Mouse (Mus musculus) MEL (cell line): ENCODE data around the gene Eif2b4. TPM values are rescaled to one million over a fixed set of nuclear protein-coding genes. Genes with fewer than 3 reads are reported as not detected.

Source experiments
- DNase-seq: peaks from one replicate; pipeline ENCODE4 v3.0.0; 2011; ENCODE audit warnings: low read depth, low spot score
- H3K27ac ChIP-seq: 2 replicates; pipeline ENCODE4 v1.5.1; 2012; ENCODE audit warnings: low read depth, mild to moderate bottlenecking, control low read depth, low read length, moderate library complexity; ENCODE audit not compliant: control insufficient read depth
- H3K27me3 ChIP-seq, 2 experiments: fragments of 150-350 bp in 1 of 2; sonication (generic) in 1 of 2; 2 replicates each; pipeline ENCODE4 v1.6.1; 2012; ENCODE audit warnings: low read length in 2 of 2, mild to moderate bottlenecking in 2 of 2, improper control_type of control experiment in 1 of 2, moderate library complexity in 1 of 2; ENCODE audit not compliant: insufficient read depth in 2 of 2, control insufficient read depth in 1 of 2
- H3K36me3 ChIP-seq, 2 experiments: 2 replicates each; pipeline ENCODE4 v1.6.1; 2012 to 2014; ENCODE audit warnings: low read length in 2 of 2, improper control_type of control experiment in 1 of 2, inconsistent platforms in 1 of 2, mild to moderate bottlenecking in 1 of 2; ENCODE audit not compliant: insufficient read depth in 2 of 2, control insufficient read depth in 1 of 2
- H3K4me1 ChIP-seq, 2 experiments: fragments of 150-350 bp in 1 of 2; sonication (generic) in 1 of 2; 2 replicates each; pipeline ENCODE4 v1.6.1; 2012; ENCODE audit warnings: low read length in 2 of 2, improper control_type of control experiment in 1 of 2, mild to moderate bottlenecking in 1 of 2; ENCODE audit not compliant: insufficient read depth in 2 of 2, control insufficient read depth in 1 of 2
- H3K4me3 ChIP-seq, 2 experiments: fragments of 150-350 bp in 1 of 2; sonication (generic) in 1 of 2; 2 replicates each; pipeline ENCODE4 v1.5.1; 2012; ENCODE audit warnings: low read depth in 2 of 2, low read length in 2 of 2, mild to moderate bottlenecking in 2 of 2, moderate library complexity in 2 of 2, control low read depth in 1 of 2, improper control_type of control experiment in 1 of 2; ENCODE audit not compliant: control insufficient read depth in 1 of 2, insufficient read depth in 1 of 2
- H3K79me2 ChIP-seq: 2 replicates; pipeline ENCODE4 v1.6.1; 2012; ENCODE audit warnings: mild to moderate bottlenecking, low read length, moderate library complexity; ENCODE audit not compliant: control insufficient read depth, poor library complexity, insufficient read depth
- H3K9ac ChIP-seq: 2 replicates; pipeline ENCODE4 v1.6.1; 2012; ENCODE audit warnings: low read depth, mild to moderate bottlenecking, control low read depth, low read length, moderate library complexity; ENCODE audit not compliant: control insufficient read depth, poor library complexity, severe bottlenecking
- H3K9me3 ChIP-seq: fragments of 150-350 bp; sonication (generic); replicated peaks from 2 replicates; pipeline ENCODE4 v1.6.1; 2012; ENCODE audit warnings: mild to moderate bottlenecking, low read length, improper control_type of control experiment, moderate library complexity; ENCODE audit not compliant: insufficient read depth
- BHLHE40 ChIP-seq: IDR thresholded peaks from 2 replicates; pipeline ENCODE4 v1.6.1; 2012; ENCODE audit warnings: low read depth, mild to moderate bottlenecking, inconsistent platforms, low read length, improper control_type of control experiment, borderline replicate concordance
- CHD1 ChIP-seq: IDR thresholded peaks from 2 replicates; pipeline ENCODE4 v1.6.1; 2012; ENCODE audit warnings: low read depth, mild to moderate bottlenecking, inconsistent platforms, low read length, improper control_type of control experiment
- CHD2 ChIP-seq: IDR thresholded peaks from 2 replicates; pipeline ENCODE4 v1.6.1; 2011; ENCODE audit warnings: low read length, improper control_type of control experiment
- HCFC1 ChIP-seq: IDR thresholded peaks from 2 replicates; pipeline ENCODE4 v1.6.1; 2012; ENCODE audit warnings: low read depth, mild to moderate bottlenecking, inconsistent platforms, low read length, improper control_type of control experiment, moderate library complexity
- MAX ChIP-seq: IDR thresholded peaks from 2 replicates; pipeline ENCODE4 v1.6.1; 2011; ENCODE audit warnings: low read length, improper control_type of control experiment
- MYC ChIP-seq: IDR thresholded peaks from 2 replicates; pipeline ENCODE4 v1.6.1; 2011; ENCODE audit warnings: low read depth, mild to moderate bottlenecking, low read length, improper control_type of control experiment, moderate library complexity
- POLR2AphosphoS5 ChIP-seq: IDR thresholded peaks from 2 replicates; pipeline ENCODE4 v1.6.1; 2012; ENCODE audit warnings: low read depth, borderline replicate concordance, mild to moderate bottlenecking, inconsistent platforms, low read length, moderate library complexity, mixed read lengths
- RCOR1 ChIP-seq: IDR thresholded peaks from 2 replicates; pipeline ENCODE4 v1.6.1; 2012; ENCODE audit warnings: low read depth, mild to moderate bottlenecking, inconsistent platforms, low read length, improper control_type of control experiment
- SMC3 ChIP-seq: IDR thresholded peaks from 2 replicates; pipeline ENCODE4 v1.6.1; 2011; ENCODE audit warnings: low read depth, low read length, improper control_type of control experiment
- TAL1 ChIP-seq: IDR thresholded peaks from 2 replicates; pipeline ENCODE4 v1.6.1; 2012; ENCODE audit warnings: mild to moderate bottlenecking, inconsistent platforms, low read length, moderate library complexity, mixed read lengths
- TCF12 ChIP-seq: IDR thresholded peaks from 2 replicates; pipeline ENCODE4 v1.6.1; 2014; ENCODE audit warnings: low read depth, mild to moderate bottlenecking, inconsistent platforms, low read length, improper control_type of control experiment, moderate library complexity
- USF1 ChIP-seq: IDR thresholded peaks from 2 replicates; pipeline ENCODE4 v1.6.1; 2014; ENCODE audit warnings: low read depth, mild to moderate bottlenecking, inconsistent platforms, low read length, improper control_type of control experiment, moderate library complexity
- ZMIZ1 ChIP-seq: IDR thresholded peaks from 2 replicates; pipeline ENCODE4 v1.6.1; 2012; ENCODE audit warnings: low read depth, mild to moderate bottlenecking, inconsistent platforms, low read length, improper control_type of control experiment, moderate library complexity
- polyA plus RNA-seq, 2 experiments: library from polyadenylated mRNA; stranded (reverse) in 1 of 2; unstranded in 1 of 2; fragments of >175 nt in 1 of 2; fragments of >200 nt in 1 of 2; gene quantifications; 2 replicates each; pipeline versions ENCODE4 v1.2.1 to v1.2.4; 2012; ENCODE audit warnings: low replicate concordance in 2 of 2, low read depth in 1 of 2; ENCODE audit not compliant: insufficient read length in 2 of 2, insufficient read depth in 1 of 2, missing spikeins in 1 of 2
- total RNA-seq: library from RNA; depleted of rRNA; stranded (reverse); fragments of 300-350 nt; gene quantifications from 2 replicates; pipeline ENCODE4 v1.2.3, GENCODE M21; 2012

Eif2b4 gene
- total and polyA plus RNA-seq, 3 experiments, result 151 to 282 TPM; not detected in 1

GRCm38 (mm10) chr5:31240637-31241521 is 47.6 kb upstream of the Eif2b4 start, which contains the start of the genes Nrbp1 and Gm9970 (continued):
- TF ChIP-seq POLR2AphosphoS5 (no peak), MAX (no peak), CHD1 (no peak), BHLHE40 (no peak)
- TF ChIP-seq, all 39 proteins: peak for 16

GRCm38 (mm10) chr5:31226641-31227040 is 33.4 kb upstream of the Eif2b4 start:
- Histone ChIP-seq H3K4me1 (peaks cover 0 to 6% of the 10 kb centered on the region in 2 experiments; a peak in 2 of 4 replicates), H3K79me2 (no peaks in the 10 kb centered on the region), H3K27me3 (no peaks in the 10 kb centered on the region), H3K36me3 (peaks cover 0 to 6% of the 10 kb centered on the region in 2 experiments; a peak in 2 of 4 replicates), H3K9me3 (no peaks in the 10 kb centered on the region), H3K27ac (no peak overlapping the region), H3K4me3 (no peak overlapping the region), H3K9ac (no peak overlapping the region)
- TF ChIP-seq SMC3, result no peak
- TF ChIP-seq CHD2, result no peak
- no peak for TF ChIP-seq TAL1
- DNase-seq, result no peak

GRCm38 (mm10) chr5:31222696-31223095 is 29.5 kb upstream of the Eif2b4 start:
- no peaks in the 10 kb centered on the region for H3K9me3 ChIP-seq
- H3K36me3 ChIP-seq, result peaks cover 4 to 17% of the 10 kb centered on the region in 2 experiments
- TF ChIP-seq TAL1, result no peak
- TF ChIP-seq RCOR1, result no peak
- no peak for TF ChIP-seq ZMIZ1
- no peak for TF ChIP-seq USF1
- no peak for TF ChIP-seq MAX
- no peak for TF ChIP-seq HCFC1
- no peak for TF ChIP-seq MYC
- TF ChIP-seq TCF12, result no peak
- no peak for TF ChIP-seq POLR2AphosphoS5
- H3K4me1 ChIP-seq, result peaks cover 5 to 6% of the 10 kb centered on the region in 2 experiments
- H3K79me2 ChIP-seq, result peaks cover 28% of the 10 kb centered on the region
- H3K27me3 ChIP-seq, result no peaks in the 10 kb centered on the region
- H3K9ac ChIP-seq, result no peak overlapping the region
- no peak for DNase-seq
- H3K27ac ChIP-seq, result no peak overlapping the region
- no peak overlapping the region for H3K4me3 ChIP-seq
